Mouse (Mus musculus) layer of hippocampus, adult 18-20 months (tissue): ENCODE data around the gene Lrg1. TPM values are rescaled to one million over a fixed set of nuclear protein-coding genes. Genes with fewer than 3 reads are reported as not detected.
"Not testable (repeated sequence)": the region's sequence is repeated elsewhere in the genome, so short reads cannot be mapped to it uniquely, and the experiment has no call there.

Source experiments
- DNase-seq, 2 experiments: peaks; one replicate each; pipeline ENCODE4 v3.0.0; 2022; ENCODE audit warnings: low spot score in 2 of 2
- total RNA-seq, 2 experiments: library from RNA; stranded (reverse); gene quantifications; 2 replicates each; pipeline ENCODE4 v1.2.3; 2021

Lrg1 gene
- total RNA-seq, 2 experiments from 2014 or later, result 0.61 to 1.0 TPM

DNA sequence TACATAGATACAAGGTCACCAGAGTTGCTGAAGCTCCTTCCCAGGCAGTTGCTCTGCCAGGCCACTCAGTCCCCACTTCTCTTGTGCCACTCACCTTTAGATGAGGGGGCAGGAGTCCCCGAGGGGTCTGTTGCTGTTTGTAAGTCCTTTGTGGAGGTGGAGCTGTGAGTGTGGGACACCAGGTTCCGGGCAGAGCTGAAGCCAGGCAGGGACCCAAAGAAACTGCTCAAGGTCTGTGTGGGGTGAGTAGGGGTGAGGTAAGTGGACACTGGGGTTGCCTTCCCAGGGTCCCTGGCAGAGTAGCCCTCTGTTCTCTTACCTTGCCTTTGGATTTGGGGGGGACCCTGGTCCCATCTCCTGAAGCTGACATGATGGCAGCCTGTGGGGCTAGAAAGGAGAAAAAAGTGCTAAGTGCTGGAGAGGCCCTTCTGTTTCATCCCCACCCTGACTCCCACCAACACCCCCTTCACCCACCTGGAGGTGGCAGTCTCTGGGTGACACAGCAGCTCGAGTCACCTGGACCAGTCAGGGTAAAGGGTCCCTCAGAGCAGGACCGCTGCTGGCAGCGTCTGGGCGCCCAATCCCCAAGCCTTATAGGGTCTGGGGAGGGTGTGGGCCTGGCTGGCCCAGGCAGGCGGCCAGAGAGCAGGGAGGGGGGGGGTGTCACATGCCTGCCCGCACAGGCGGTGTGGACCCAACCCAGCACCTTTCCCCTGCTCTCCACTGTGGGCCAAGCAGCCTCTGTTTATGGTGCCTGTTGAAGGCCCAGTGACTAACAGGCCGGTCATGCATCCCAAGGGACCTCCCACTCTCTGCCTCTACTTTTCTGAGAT lies 12.4 kb downstream of the Lrg1 start, which contains the start of gene Plin4:
Gene Plin4, minus strand, starts transcription at position 585 of the 833 bp plus-strand sequence.
- no peak for DNase-seq

DNA sequence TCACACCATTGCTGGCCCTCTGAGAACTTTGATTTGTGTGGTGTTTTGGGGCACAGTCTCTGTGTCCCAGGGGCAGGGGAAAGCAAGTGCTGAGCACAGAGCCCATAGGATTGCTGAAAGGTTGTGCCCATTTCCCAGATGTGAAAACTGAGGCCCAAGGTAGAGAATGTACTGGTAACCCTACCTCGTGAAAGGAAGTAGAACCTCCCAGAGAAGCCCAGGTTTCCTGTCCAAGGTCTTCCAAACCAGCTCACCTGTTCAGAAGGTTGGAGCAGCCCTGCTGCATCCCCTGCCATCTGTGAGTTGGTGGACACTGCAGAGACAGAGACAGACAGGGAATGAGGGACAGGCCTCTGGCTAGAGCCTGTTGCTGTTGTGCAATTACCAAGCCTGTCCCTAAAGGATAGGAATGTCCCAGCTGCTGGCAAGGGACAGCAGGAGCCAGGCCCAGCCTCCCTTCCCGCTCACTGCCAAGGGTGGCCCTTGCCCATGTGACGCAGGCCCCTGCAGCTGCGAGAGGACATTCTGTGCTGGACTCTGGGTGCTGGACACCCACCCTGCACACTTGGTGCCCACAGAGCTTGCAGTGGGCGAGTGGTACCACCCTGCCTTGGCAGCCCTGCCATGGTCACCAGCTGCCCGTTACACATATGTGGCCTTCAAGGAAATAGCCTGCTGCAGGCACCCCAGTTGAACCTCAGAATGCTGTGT lies 13.3 kb downstream of the Lrg1 start:
- peak; percentile 54 to 85 for DNase-seq

DNA sequence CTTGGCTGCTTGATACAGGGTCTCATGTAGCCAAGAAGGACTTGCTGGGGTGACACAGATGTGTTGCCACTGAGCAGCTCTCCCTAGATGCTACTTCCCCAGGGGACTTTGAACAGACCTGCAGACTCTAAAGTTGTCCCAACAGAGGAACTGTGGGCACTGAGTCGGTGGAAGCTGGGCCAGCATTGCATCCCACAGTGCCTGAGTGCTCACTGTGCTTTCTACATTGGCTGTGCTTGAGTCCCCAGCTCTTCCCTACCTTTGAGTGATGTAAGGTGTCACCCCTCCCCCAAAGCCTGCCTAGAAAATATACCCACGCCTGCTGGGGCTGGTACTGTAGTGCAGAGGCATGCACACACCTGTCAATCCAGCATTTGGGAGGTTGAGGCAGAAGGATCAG lies 14.1 kb downstream of the Lrg1 start:
- no peak for DNase-seq

DNA sequence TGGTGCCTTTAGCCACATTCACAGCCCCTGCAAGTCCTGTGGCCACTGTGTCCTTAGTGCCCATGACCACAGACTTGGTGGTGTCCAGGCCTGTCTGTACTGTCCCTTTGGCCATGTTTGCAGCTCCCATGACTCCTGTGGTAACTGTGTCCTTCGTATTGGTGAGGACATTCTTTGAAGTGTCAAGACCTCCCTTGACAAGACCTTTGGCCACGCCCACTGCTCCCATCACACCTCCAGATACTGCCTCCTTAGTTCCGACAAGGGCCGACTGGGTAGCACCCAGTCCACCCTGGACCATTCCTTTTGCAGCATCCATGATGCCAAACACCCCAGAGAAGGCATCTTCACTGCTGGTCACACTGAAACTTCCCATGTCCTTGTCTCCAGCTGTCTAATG lies 14.8 kb downstream of the Lrg1 start:
- DNase-seq, result no peak

DNA sequence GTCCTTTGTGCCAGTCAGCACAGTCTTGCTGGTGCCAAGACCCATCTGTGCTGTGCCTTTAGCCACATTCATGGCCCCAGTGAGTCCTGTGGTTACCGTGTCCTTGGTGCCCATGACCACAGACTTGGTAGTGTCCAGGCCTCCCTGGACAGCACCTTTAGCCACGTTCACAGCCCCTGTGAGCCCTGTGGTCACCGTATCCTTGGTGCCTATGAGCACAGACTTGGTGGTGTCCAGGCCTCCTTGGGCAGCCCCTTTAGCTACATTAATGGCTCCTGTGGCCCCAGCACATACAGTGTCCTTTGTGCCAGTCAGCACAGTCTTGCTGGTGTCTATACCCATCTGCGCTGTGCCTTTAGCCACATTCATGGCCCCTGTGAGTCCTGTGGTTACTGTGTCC lies 15.4 kb downstream of the Lrg1 start:
- DNase-seq, result not testable (repeated sequence)

DNA sequence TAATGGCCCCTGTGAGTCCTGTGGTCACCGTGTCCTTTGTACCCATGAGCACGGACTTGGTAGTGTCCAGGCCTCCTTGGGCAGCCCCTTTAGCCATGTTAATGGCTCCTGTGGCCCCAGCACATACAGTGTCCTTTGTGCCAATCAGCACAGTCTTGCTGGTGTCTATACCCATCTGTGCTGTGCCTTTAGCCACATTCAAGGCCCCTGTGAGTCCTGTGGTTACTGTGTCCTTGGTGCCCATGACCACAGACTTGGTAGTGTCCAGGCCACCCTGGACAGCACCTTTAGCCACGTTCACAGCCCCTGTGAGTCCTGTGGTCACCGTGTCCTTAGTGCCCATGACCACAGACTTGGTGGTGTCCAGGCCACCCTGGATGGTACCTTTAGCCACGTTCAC lies 17.0 kb downstream of the Lrg1 start:
- not testable (repeated sequence) for DNase-seq

DNA sequence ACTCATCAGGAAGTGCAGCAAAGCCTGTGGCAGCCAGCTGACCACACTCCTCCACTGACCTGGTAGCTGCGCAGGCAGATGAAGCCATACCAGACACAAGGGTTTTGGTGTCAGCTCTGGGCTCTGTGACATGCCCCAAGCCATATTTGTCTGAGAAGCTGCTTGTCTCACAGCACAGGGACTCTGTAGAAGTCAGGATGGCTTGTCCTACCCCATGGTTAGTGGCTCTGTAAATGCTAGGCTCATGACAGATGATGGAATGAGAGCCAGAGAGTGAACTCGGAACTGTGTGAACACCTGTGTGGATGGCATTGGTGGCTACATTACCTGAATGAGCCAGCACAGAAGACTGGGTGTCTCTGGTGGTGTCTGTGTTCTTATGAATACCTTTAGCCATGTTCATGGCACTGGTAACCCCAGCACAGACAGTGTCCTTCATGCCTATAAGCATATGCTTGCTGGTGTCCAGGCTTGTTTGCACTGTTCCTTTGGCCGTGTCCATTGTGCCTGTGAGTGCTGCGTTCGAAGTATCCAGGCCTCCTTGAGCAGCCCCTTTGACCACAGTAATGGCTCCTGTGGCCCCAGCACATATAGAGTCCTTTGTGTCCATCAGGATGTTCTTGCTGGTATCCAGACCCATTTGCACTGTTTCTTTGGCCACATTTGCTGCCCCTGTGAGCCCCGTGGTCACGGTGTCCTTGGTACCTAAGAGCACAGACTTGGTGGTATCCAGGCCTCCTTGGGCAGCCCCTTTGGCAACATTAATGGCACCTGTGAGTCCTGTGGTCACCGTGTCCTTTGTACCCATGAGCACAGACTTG lies 18.1 kb downstream of the Lrg1 start:
- DNase-seq, result no peak

DNA sequence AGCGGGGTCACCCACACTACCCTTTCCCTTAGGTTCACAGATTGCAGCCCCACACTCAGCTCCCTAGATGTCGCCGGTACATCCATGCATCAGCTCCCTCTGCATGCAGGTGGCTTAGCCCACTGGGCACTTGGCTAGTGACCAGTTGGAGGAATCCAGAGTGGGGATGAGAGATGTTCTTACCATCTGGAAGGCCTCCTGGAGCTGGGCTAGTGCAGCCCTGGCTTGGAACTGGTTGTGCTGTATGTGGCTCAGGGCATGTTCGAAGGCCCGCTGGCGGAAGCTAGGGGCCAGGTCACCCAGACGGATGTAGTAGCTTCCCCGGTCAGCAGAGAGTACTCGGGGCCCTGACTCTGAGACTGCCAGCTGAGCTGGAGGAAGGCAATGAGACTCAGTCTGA lies 18.9 kb downstream of the Lrg1 start:
- no peak for DNase-seq

DNA sequence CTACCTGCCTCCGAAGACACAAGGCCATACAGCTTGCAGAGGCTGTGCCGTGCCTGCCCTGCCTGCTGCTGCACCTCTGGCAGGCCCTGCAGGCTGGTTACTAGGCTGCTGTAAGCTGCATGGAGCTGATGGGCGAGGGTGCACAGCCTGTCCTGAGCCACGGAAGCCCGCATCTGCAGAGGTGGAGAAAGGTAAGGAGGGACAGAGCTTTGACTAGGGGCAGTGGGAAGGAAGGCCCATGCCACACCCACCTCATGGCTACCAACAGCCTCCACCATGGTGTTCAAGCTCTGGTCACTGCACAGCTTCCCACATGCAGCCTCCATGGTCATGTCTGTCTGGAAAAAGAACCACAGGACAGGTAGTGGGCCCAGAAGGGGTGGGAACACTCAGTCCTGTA lies 19.6 kb downstream of the Lrg1 start:
- no peak for DNase-seq

DNA sequence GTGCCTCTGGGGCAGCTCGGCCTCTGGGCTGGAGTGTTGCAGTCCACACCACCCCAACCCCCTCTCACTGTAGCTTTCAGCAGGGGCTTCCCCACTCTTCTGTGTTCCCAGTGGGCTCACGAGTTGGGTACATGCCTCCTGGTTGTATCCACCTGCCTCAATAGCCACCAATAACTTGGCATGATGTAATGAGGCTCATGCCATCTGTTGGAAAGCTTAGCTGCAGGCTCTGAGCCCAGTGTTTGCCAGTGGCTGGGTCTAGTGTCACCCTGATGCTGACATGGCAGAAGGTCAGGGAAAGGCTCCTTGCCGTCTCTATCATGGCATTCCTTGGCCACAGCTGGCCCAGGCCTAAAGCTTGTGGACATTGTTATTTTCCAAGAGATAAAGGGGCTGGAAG lies 21.0 kb downstream of the Lrg1 start:
- DNase-seq, result no peak

DNA sequence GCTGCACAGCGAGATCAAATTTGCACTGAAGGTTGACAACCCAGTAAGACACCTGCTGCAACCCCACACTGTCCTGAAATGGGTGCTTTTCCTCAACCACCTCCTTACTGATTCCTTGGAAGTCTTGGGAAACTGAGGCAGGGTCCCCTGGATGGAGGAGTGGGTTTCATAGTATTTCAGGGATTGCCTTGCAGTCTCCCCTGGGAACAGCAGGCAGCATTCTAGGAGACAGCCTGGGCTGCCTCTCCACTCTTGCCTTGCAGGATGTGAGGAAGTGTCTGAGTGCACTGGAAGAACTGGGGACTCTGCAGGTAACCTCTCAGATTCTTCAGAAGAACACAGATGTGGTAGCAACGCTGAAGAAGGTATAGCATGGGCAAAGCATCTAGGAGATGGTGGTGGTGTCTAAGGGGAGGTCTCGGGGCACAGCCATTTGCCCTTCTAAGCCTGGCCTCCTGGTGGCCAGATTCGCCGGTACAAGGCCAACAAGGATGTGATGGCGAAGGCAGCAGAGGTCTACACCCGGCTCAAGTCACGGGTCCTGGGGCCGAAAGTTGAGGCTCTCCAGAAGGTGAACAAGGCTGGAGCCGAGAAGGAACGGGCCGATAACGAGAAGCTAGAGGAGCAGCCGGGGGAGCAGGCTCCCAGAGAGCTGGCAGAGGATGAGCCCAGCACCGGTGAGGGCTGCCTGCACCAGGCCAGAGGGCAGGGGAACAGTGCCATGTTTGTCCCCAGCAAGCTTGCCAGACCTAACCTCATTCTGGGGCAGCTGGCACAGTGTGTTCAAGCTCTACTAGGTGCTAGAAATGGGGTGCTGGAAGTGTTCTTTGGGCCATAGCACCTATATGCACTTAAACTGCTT lies 22.9 kb downstream of the Lrg1 start:
- no peak for DNase-seq

DNA sequence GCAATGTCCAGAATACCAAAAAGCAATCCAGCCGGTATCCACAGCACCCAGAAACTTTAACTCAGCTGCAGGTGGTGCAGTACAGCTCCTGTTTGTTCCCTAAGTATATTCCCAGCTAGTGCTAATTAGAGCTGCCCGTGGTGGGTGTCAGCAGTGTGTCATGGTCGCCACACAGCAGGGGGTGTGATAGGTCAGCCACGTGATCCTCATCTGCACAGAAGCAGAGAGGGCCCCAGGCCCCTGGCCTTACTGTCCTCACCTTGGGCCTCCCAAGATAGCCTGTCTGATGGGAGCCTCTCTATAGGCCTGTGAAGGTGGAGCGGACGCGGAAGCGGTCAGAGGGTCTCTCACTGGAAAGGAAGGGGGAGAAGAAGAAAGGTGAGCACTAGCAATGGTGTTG lies 23.6 kb downstream of the Lrg1 start:
- DNase-seq, result no peak

DNA sequence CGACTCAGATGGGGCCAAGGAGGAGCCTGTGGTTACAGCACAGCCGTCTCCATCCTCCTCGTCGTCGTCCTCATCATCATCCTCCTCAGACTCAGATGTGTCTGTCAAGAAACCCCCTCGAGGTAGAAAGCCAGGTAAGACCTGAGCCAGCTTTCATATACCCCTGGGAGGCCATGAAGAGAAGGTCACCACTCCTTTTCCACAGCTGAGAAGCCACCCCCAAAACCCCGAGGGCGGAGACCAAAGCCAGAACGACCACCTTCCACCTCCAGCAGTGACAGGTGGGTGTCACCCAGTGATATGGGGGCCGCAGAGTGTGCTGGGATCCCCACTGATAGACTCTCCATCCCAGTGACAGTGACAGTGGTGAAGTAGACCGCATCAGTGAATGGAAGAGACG lies 24.9 kb downstream of the Lrg1 start:
- DNase-seq, result no peak

DNA sequence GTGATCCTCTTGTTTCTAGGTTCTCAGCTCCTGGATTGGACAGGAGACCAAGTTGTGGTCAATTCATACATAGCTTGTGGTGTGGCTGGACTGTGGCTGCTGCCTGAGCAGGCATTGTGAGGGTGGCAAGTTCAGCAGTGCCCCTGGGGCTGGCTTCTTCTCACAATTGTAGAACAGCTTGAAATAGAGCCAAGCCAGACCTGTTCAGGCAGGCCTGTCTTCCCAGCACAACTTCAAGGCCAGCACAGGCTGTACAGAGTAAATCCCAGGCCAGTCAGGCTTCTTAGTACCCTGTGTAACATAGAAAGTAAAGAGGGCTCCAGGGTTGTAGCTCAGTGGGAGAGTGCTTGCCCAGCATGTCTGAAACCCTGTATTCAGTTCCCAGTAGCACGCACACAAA lies 29.0 kb downstream of the Lrg1 start:
- no peak for DNase-seq

DNA sequence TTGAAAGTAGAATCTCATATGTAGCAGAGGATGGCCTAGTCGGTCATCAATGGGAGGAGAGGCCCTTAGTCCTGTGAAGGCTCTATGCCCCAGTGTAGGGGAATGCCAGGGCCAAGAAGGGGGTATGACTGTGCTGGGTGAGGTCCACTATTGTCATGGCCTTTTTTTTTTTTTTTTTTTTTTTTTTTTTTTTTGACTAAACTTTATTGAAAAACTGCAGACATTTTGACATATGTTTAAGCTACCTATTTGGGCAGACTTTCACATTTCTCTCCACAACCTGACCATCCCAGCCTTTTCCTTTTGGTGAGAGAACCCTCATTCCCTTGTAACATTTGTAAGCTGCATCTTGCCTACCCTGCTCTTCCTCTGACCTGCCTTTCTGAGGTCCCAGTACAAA lies 29.5 kb downstream of the Lrg1 start:
- DNase-seq, result no peak

DNA sequence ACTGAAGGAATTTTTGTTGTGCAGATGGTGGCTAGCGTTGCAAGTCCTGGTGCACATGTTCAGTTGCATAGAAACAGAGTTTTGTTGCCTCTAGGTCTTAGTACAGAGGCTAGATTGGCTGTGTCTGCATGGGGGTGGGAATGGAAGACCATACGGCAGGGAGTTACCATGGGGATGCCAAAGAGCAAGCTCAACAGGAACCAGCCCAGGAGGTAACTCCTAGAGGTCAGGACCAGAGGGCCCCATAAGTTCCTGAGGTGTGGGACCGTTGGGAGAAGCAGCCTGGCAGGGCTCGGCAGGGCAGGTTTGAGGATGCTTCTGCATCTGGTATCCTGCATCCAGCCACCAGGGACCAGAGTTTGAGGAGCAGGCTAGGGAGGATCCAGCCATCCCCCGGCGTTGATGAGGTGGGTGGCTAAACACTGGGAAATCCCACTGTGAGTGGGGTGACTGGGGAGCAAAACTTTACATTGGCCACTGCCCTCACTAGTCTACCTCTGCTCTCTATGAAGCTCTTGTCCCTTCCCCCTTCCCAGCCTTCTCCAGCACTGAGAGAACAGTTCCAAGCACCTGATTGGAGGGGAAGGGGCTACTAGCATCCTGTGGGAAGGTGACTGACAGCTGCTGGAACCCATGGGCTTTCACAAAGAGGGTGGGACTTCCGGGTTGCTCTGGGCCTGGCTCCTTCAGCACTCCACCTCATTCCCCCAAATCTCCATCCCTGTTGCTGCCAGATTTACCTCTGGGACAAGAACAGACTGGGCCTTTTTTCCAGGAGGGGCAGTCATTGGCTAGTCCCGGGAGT lies 40.8 kb downstream of the Lrg1 start:
- peak; percentile 45 to 47 for DNase-seq

DNA sequence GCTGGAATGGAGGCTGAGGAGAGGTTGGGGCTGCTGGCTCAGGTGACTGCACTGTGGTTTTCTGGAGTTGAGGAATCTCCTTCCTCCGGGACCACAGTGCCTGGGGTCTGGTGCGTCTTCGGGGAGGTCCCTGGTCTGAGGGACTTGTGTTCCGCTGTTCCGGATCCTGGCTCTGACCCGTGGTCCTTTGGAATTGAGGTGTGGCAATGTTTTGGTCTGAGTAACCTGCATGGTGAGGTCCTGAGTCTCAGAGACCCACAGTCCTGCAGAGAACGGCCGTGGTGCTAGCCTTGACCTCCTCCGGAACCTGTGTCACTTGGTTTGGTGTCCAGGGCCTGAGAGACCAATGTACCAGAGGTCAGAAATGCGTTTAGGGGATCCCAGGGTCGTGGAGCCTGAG lies 41.9 kb downstream of the Lrg1 start:
- no peak for DNase-seq

DNA sequence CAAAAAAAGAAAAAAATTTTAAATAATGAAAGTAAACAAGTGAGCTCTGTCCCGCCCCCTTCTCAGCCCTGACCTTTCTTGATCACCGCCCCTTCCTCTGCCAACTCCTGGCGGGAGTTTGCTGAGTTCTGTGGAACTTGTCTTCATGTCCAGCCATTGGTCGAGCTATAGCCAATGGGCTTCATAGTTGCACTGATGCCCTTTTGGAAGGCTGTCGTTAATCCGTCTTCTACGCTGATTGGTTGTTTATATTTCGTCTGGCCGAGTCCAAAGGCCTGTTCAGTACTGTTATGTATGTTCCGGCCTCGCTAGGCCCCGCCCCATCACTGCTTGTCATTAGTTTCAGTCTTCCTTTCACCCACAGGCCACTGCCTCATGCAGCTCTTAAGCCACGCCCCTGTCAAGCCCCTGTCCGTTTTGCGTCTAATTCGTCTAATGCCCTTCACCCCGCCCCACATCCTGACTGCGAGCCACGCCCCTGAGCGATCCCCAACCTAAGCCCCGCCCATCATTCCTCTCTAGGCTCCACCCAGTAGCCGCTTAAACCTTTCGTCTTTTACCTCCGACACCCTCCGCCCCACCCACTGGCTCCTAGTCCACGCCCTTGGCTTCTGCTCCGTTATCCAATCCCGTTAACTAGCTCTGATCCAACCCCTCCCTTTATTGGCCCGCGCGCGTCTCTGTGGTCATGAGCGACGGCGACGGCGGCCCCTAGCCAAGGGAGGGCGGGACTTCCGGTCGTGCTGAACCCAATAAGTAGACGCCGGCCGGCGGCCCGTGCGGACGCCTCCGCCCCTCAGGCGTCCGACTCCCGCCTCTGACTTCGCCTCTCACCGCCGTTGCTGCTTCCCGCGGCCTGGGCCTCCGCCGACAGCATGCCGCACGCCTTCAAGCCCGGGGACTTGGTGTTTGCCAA lies 42.7 kb downstream of the Lrg1 start, which contains the start of gene Hdgfl2:
Gene Hdgfl2, plus strand, starts transcription at position 755 of the 916 bp plus-strand sequence.
- DNase-seq, result peak; percentile 100

DNA sequence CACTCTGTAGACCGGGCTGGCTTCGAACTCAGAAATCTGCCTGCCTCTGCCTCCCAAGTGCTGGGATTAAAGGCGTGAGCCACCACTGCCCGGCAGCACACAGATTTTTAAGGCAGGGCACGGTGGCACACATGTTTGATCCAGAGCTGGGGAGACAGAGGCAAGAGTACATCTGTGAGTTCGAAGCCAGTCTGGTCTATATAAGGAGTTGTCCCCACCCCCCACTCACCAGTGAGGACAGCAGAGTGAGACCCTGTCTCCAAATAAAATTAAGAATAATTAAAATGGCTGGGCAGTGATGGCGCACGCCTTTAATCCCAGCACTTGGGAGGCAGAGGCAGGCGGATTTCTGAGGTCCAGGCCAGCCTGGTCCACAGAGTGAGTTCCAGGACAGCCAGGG lies 43.4 kb downstream of the Lrg1 start:
- DNase-seq, result not testable (repeated sequence)
